Mouse (Mus musculus) hindbrain, postnatal 0 days (tissue): ENCODE measurements at regions not wholly inside any gene's neighbourhood (a gene's known extent, or its start where the extent isn't known, plus 50 kb on each side); places are given as distances from the start of the nearest gene placed in this dataset.

Experiments used
- ATAC-seq: fragments of 200-750 bp; cut with Nextera tagmentation; 2 replicates; pipeline ENCODE4 v1.8.0; 2017; ENCODE audit warnings: mild to moderate bottlenecking, moderate TSS enrichment, moderate library complexity
- DNase-seq: peaks from one replicate; pipeline ENCODE4 v3.0.0-alpha.2; 2015; ENCODE audit warnings: low spot score
- H3K27ac ChIP-seq: fragments of 300-500 bp; sonication (generic); 2 replicates; pipeline ENCODE4 v1.5.1; 2014; ENCODE audit warnings: mild to moderate bottlenecking
- H3K27me3 ChIP-seq: fragments of 300-500 bp; sonication (generic); 2 replicates; pipeline ENCODE4 v1.6.1; 2014; ENCODE audit warnings: low read length, mixed read lengths; ENCODE audit not compliant: insufficient read depth
- H3K36me3 ChIP-seq: fragments of 300-500 bp; sonication (generic); 2 replicates; pipeline ENCODE4 v1.6.1; 2014; ENCODE audit warnings: low read length, mixed read lengths; ENCODE audit not compliant: insufficient read depth
- H3K4me1 ChIP-seq: fragments of 300-500 bp; sonication (generic); 2 replicates; pipeline ENCODE4 v1.6.1; 2014; ENCODE audit warnings: antibody characterized with exemption, low read length, mixed read lengths; ENCODE audit not compliant: insufficient read depth
- H3K4me2 ChIP-seq: fragments of 300-500 bp; sonication (generic); 2 replicates; pipeline ENCODE4 v1.6.1; 2014; ENCODE audit warnings: low read depth, mild to moderate bottlenecking, low read length, moderate library complexity, mixed read lengths
- H3K4me3 ChIP-seq: fragments of 300-500 bp; sonication (generic); 2 replicates; pipeline ENCODE4 v1.5.1; 2014; ENCODE audit warnings: low read length
- H3K9ac ChIP-seq: fragments of 300-500 bp; sonication (generic); replicated peaks from 2 replicates; pipeline ENCODE4 v1.6.1; 2014; ENCODE audit warnings: mild to moderate bottlenecking, low read length, moderate library complexity, mixed read lengths
- H3K9me3 ChIP-seq: fragments of 300-500 bp; sonication (generic); 2 replicates; pipeline ENCODE4 v1.6.1; 2016; ENCODE audit warnings: low read length, mixed read lengths
- CTCF ChIP-seq: IDR thresholded peaks from 2 replicates; pipeline ENCODE4 v1.5.1; 2016; ENCODE audit warnings: antibody characterized with exemption, control low read depth, low read depth
- WGBS: fragments of 180-500 bp; shearing (Covaris S2); extraction: QIAGEN DNeasy Blood & Tissue Kit; methylation state at CpG from one replicate; pipeline ENCODE4 v1.1.7; 2014; 5-methylcytosine and 5-hydroxymethylcytosine counted together

DNA sequence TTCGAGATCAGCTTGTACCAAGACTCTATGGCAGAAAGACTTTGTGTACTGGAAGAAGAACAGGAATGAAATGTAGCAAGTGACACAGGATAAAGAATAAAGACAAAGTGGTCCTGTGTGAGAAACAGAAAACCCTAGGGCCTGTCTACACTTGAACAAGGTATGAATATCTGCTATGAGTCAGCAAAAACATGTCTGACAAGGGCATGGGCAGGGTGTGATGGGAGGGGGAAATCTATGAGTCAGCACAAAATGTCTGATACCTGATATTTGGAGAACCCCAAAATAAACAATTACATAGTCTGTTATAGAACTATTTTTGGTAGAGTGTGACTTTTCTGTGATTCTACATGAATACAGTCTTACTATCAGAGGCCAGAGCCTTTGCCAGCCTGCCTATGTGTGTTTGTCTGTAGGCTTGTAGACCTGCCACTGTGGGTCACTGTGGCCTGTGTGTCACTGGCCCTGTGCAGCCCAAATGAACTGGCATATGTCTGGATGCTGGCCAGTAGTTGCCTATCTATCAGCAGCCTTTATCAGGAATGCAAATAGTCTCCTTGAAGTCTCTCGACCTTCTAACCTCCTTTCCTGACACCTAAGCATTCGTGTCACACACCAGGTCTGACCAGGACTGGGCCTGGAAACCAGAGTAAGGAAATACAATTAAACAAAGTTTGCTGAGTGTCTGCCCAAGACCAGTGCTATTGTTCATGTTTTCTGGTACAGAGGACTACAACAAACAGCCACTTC is 71.5 kb downstream of the Fam110c start:
- DNase-seq, result no peak
- no peak for ATAC-seq
- H3K4me3 ChIP-seq, result no peak overlapping the region
- H3K9ac ChIP-seq, result no peak overlapping the region
- no peak overlapping the region for H3K27ac ChIP-seq
- H3K27me3 ChIP-seq, result no peaks in the 10 kb centered on the region
- no peaks in the 10 kb centered on the region for H3K36me3 ChIP-seq
- WGBS, result 76% methylated on average over 3 of the region's 3 CpGs
- H3K4me1 ChIP-seq, result no peaks in the 10 kb centered on the region
- no peaks in the 10 kb centered on the region for H3K9me3 ChIP-seq
- no peak overlapping the region for H3K4me2 ChIP-seq
- TF ChIP-seq CTCF, result no peak

DNA sequence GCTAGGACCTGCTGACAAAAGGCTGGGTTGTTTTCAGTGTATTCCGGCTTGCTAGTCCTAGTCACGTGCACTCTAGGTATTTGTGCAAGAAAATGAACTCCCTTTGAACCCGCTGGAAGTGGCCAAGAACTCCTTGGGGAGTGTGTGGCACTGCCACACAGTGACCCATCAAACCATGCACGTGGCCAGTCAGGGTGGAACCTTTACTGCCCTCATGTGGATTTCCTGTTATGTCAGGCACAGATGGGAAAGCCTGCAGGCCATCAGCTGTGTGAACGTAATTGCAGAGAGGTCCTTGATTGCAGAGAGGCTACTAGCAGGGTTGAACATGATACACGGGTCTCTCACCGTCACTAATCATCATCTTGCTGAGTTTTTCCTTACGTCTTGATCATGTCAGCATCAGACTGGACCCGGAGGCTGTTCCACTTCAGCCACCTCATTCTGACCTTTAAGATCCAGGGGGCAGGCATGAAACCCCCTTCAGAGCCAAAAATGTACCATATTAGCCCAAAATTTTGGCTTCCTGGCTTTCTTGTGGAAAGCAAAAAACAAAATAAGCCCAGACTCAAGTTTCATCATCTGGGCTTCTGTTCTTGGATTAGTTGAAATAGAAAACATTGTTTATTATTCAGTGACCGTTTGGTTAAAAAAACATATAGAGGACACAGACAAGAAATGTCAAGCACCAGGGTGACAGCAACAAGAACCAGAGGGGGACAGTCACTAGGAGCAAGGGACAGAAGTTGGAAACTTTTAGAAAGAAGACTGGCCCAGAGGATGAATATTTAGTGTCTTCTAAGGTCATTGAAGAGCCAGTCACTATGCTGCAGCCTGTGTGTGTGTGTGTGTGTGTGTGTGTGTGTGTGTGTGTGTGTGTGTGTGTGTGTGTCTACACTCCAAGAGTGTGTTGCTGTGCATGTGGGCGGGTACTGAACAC is 75.0 kb downstream of the Fam110c start:
- Histone ChIP-seq H3K27me3 (no peaks in the 10 kb centered on the region), H3K27ac (no peak overlapping the region), H3K4me2 (no peak overlapping the region), H3K9ac (no peak overlapping the region), H3K4me3 (no peak overlapping the region), H3K36me3 (no peaks in the 10 kb centered on the region), H3K9me3 (no peaks in the 10 kb centered on the region), H3K4me1 (no peaks in the 10 kb centered on the region)
- TF ChIP-seq CTCF, result no peak
- WGBS, result 67% methylated on average over 11 of the region's 11 CpGs
- ATAC-seq (no peak), DNase-seq (no peak)

DNA sequence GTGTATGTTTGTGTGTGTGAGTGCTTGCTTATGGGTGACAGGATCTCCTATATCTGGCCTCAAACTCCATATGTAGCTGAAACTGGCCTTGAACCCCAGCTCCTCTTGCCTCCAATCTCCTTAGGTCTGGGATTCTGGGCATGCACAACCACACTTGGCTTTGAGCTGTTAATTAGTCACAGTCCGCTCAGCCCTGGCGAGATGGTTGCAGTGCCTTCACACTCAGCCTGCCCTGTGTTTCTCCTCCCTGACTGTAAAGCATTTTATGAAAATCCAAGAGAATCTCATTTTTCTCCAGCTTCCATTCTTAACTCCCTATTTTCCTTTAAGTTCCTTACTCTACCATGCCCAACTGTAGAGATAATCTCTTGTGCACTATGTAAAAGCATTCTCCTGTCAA is 80.1 kb downstream of the Fam110c start:
- Histone ChIP-seq H3K36me3 (no peaks in the 10 kb centered on the region), H3K27me3 (no peaks in the 10 kb centered on the region), H3K27ac (no peak overlapping the region), H3K4me2 (no peak overlapping the region), H3K9ac (no peak overlapping the region), H3K4me1 (no peaks in the 10 kb centered on the region), H3K9me3 (no peaks in the 10 kb centered on the region), H3K4me3 (no peak overlapping the region)
- ATAC-seq (no peak), DNase-seq (no peak)
- no peak for TF ChIP-seq CTCF
- WGBS, result 64% methylated on average over 2 of the region's 2 CpGs

DNA sequence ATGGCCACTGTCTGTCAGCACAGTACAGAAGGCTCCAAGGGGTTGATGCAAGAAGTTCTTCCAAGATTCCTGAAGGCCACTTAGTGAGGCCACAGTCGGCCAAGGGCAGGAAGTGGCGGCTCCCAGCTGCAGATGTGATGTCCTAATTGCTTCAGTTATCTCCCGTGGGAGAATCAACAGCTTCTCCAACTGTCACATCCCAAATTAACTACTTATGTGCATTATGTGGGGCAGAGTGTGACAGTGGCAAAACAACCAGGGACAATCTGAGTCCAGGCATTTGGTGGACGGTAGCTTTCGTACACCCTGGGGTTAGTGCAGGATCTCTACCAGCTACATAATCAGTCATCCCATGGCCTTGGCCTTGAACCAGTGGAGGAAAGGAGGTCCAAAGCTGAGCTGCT is 80.9 kb downstream of the Fam110c start:
- no peak overlapping the region for H3K9ac ChIP-seq
- no peaks in the 10 kb centered on the region for H3K27me3 ChIP-seq
- no peaks in the 10 kb centered on the region for H3K4me1 ChIP-seq
- no peak overlapping the region for H3K4me2 ChIP-seq
- H3K36me3 ChIP-seq, result no peaks in the 10 kb centered on the region
- no peak for TF ChIP-seq CTCF
- 77% methylated on average over 5 of the region's 5 CpGs for whole genome bisulfite sequencing
- no peaks in the 10 kb centered on the region for H3K9me3 ChIP-seq
- DNase-seq (no peak), ATAC-seq (no peak)
- H3K4me3 ChIP-seq, result no peak overlapping the region
- no peak overlapping the region for H3K27ac ChIP-seq

DNA sequence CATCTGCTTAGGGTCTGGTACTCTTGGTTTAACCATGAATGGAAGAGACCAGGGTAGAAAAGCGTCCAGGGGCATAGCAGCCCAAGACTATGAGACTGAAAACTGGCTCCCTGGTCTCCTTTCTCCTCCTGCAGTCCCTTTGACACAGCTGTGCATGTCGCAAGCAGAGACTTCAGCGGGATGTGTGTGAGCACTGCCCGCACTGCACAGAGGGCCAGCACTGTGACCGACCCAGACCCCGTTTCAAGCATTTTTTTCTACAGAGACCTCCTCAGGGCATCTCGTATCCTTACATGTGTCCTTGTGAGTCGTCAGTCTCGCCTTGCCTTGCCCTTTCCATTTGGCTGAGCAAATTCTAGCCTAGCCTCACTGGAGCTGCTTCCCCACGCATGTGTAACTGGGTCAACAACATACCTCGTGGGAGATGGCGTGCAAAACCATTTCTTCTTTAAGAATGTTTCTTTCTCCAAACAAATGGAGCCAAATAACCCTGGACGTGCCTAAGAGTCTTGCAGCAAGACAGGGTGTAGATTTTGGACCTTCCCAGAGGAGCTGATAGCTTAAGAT is 82.6 kb downstream of the Fam110c start:
- DNase-seq (no peak), ATAC-seq (no peak)
- TF ChIP-seq CTCF, result no peak
- H3K27ac ChIP-seq, result no peak overlapping the region
- WGBS, result 72% methylated on average over 13 of the region's 13 CpGs
- H3K36me3 ChIP-seq, result no peaks in the 10 kb centered on the region
- no peaks in the 10 kb centered on the region for H3K9me3 ChIP-seq
- H3K9ac ChIP-seq, result no peak overlapping the region
- H3K27me3 ChIP-seq, result no peaks in the 10 kb centered on the region
- no peak overlapping the region for H3K4me3 ChIP-seq
- H3K4me1 ChIP-seq, result no peaks in the 10 kb centered on the region
- H3K4me2 ChIP-seq, result no peak overlapping the region

DNA sequence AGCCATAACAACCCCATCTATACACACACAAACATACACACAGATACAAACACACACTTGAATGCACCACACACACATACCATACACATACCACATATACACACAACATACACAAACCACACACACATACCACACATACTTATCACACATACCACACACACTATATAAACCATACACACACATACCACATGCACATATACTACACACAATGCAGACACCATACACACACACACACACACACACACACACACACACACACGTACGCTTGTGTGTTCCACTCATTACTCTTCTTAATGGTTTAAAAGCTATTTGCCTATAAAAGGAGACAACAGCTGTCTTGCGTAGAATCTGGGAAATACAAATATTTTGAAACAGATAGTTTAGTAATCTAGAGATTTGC is 83.1 kb upstream of the Gm6993 start:
- no peak for ATAC-seq
- Histone ChIP-seq H3K9ac (no peak overlapping the region), H3K27ac (no peak overlapping the region), H3K27me3 (no peaks in the 10 kb centered on the region), H3K4me1 (no peaks in the 10 kb centered on the region), H3K9me3 (no peaks in the 10 kb centered on the region), H3K4me2 (no peak overlapping the region), H3K36me3 (no peaks in the 10 kb centered on the region), H3K4me3 (no peak overlapping the region)
- 97% methylated on average over 3 of the region's 3 CpGs for WGBS
- DNase-seq, result no peak
- TF ChIP-seq CTCF, result no peak
